Mouse (Mus musculus): ENCODE results near the gene Poc1a. TPM values are rescaled to one million over a fixed set of nuclear protein-coding genes. Genes with fewer than 3 reads are reported as not detected.

Poc1a gene
- polyA plus RNA-seq, 1 experiment from 2014 or later, result 29.7 TPM

GRCm38 (mm10) chr9:106356323-106356844 is 75.5 kb downstream of the Poc1a start:
- Histone ChIP-seq H3K27me3 (ENCODE audit: control insufficient read depth, insufficient read depth, low read length) (no peaks in the 10 kb centered on the region), H3K4me2 (ENCODE audit: low read depth, low read length) (peak overlapping the region; percentile 13; the same call in 1 of the 2 replicates), H3K4me1 (ENCODE audit: control insufficient read depth, insufficient read depth, low read length) (peaks cover 30% of the 10 kb centered on the region), H3K36me3 (replicated peaks; ENCODE audit: control insufficient read depth, insufficient read depth, low read depth, low read length) (no peaks in the 10 kb centered on the region), H3K9me3 (replicated peaks; ENCODE audit: control insufficient read depth, low read length) (no peaks in the 10 kb centered on the region), H3K4me3 (ENCODE audit: low read depth, low read length) (no peak overlapping the region), H3K9ac (replicated peaks; ENCODE audit: low read length) (no peak overlapping the region; the same call in 1 of the 2 replicates), H3K27ac (replicated peaks; ENCODE audit: low read depth, low read length) (peak overlapping the region; percentile 99)
- ATAC-seq (replicated peaks; ENCODE audit: insufficient number of reproducible peaks, low FRiP score, low TSS enrichment, low read depth), result peak; percentile 91
- 42% methylated on average over 8 of the region's 10 CpGs for WGBS
- peak; percentile 96 for DNase-seq (ENCODE audit: low spot score)

DNA sequence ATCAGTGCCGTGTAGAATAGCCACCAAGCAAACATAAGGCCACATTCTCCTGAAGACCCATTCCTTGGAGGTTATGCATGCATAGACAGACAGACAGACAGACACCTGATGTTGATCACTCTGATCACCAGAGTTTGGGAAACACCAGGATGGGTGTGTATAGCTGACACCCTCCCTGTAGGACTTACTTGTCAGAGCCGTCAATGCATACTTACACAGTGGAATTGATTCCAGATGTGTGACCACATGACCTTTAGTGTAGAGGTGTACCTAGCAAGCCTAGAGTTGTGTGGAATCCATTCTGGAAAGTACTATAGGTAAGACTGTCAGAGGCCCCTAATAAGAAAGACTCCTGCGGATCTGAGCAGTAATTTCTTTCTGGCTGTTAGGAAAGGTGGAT is 76.3 kb downstream of the Poc1a start:
- Histone ChIP-seq H3K36me3 (replicated peaks; ENCODE audit: control insufficient read depth, insufficient read depth, low read depth, low read length) (no peaks in the 10 kb centered on the region), H3K9ac (replicated peaks; ENCODE audit: low read length) (no peak overlapping the region), H3K4me3 (ENCODE audit: low read depth, low read length) (no peak overlapping the region), H3K27ac (replicated peaks; ENCODE audit: low read depth, low read length) (peak overlapping the region; percentile 99), H3K4me1 (ENCODE audit: control insufficient read depth, insufficient read depth, low read length) (peaks cover 30% of the 10 kb centered on the region), H3K27me3 (ENCODE audit: control insufficient read depth, insufficient read depth, low read length) (no peaks in the 10 kb centered on the region), H3K9me3 (replicated peaks; ENCODE audit: control insufficient read depth, low read length) (no peaks in the 10 kb centered on the region), H3K4me2 (ENCODE audit: low read depth, low read length) (no peak overlapping the region)
- DNase-seq (ENCODE audit: low spot score) (peak; percentile 82), ATAC-seq (replicated peaks; ENCODE audit: insufficient number of reproducible peaks, low FRiP score, low TSS enrichment, low read depth) (no peak)
- 35% methylated on average over 3 of the region's 3 CpGs for WGBS

GRCm38 (mm10) chr9:106359297-106359696 is 78.4 kb downstream of the Poc1a start:
- DNase-seq (ENCODE audit: low spot score) (no peak), ATAC-seq (replicated peaks; ENCODE audit: insufficient number of reproducible peaks, low FRiP score, low TSS enrichment, low read depth) (no peak)
- H3K36me3 ChIP-seq (replicated peaks; ENCODE audit: control insufficient read depth, insufficient read depth, low read depth, low read length), result no peaks in the 10 kb centered on the region
- H3K27ac ChIP-seq (replicated peaks; ENCODE audit: low read depth, low read length), result no peak overlapping the region
- WGBS, result 55% methylated on average over 6 of the region's 6 CpGs
- no peak overlapping the region for H3K4me2 ChIP-seq (ENCODE audit: low read depth, low read length)
- peaks cover 30% of the 10 kb centered on the region for H3K4me1 ChIP-seq (ENCODE audit: control insufficient read depth, insufficient read depth, low read length)
- no peak overlapping the region for H3K4me3 ChIP-seq (ENCODE audit: low read depth, low read length)
- H3K9ac ChIP-seq (replicated peaks; ENCODE audit: low read length), result no peak overlapping the region
- no peaks in the 10 kb centered on the region for H3K27me3 ChIP-seq (ENCODE audit: control insufficient read depth, insufficient read depth, low read length)
- H3K9me3 ChIP-seq (replicated peaks; ENCODE audit: control insufficient read depth, low read length), result no peaks in the 10 kb centered on the region

DNA sequence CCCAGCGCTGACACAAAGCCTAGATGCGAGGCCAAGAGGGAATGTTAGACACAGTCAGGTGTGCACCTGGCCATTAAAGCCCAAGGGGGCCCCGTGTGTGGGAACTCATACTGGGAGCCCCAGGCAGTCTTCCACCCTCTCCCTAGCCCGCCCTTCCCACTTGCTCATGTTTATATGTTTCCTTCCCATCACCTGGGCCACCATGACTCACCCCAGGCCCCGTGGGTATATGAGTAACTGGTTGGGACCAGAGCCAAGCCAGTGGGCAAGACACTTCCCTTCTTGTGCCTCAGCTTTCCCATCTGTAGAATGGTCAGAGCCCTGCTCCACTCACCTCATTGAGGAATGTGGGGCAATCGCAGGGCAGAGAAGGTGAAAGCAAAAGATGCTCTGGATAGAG is 80.3 kb downstream of the Poc1a start:
- Histone ChIP-seq H3K9me3 (replicated peaks; ENCODE audit: control insufficient read depth, low read length) (no peaks in the 10 kb centered on the region), H3K9ac (replicated peaks; ENCODE audit: low read length) (no peak overlapping the region), H3K36me3 (replicated peaks; ENCODE audit: control insufficient read depth, insufficient read depth, low read depth, low read length) (no peaks in the 10 kb centered on the region), H3K4me2 (ENCODE audit: low read depth, low read length) (no peak overlapping the region), H3K4me3 (ENCODE audit: low read depth, low read length) (no peak overlapping the region), H3K4me1 (ENCODE audit: control insufficient read depth, insufficient read depth, low read length) (peaks cover 13% of the 10 kb centered on the region), H3K27me3 (ENCODE audit: control insufficient read depth, insufficient read depth, low read length) (no peaks in the 10 kb centered on the region), H3K27ac (replicated peaks; ENCODE audit: low read depth, low read length) (no peak overlapping the region)
- no peak for DNase-seq (ENCODE audit: low spot score)
- no peak for ATAC-seq (replicated peaks; ENCODE audit: insufficient number of reproducible peaks, low FRiP score, low TSS enrichment, low read depth)
- 81% methylated on average over 6 of the region's 6 CpGs for WGBS

DNA sequence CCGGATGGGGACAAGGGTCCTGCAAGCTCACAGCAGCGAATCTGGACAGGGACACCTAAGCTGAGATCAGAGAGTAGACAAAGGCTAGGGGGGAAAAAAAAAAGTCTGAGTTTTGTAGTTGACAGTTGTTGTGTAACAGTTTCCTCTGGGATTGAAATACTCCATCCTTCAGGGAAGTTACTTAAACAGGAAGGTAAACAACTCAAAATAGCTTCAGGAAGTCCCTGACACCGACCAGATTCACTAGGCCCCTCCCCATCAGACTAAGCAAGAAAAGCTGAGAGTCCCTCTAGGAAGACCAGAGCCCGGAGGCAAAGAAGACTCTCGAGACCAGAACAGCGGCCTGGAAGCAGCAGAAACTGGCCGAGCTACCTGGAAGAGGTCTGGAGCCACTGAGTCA is 84.5 kb downstream of the Poc1a start:
- Histone ChIP-seq H3K9ac (replicated peaks; ENCODE audit: low read length) (no peak overlapping the region), H3K4me2 (ENCODE audit: low read depth, low read length) (no peak overlapping the region), H3K36me3 (replicated peaks; ENCODE audit: control insufficient read depth, insufficient read depth, low read depth, low read length) (no peaks in the 10 kb centered on the region), H3K4me1 (ENCODE audit: control insufficient read depth, insufficient read depth, low read length) (no peaks in the 10 kb centered on the region; the same call in none of the 2 replicates), H3K27me3 (ENCODE audit: control insufficient read depth, insufficient read depth, low read length) (no peaks in the 10 kb centered on the region), H3K27ac (replicated peaks; ENCODE audit: low read depth, low read length) (0 out of 2 replicates have a peak overlapping the region, but pooled peaks have one; percentile 2), H3K9me3 (replicated peaks; ENCODE audit: control insufficient read depth, low read length) (no peaks in the 10 kb centered on the region), H3K4me3 (ENCODE audit: low read depth, low read length) (no peak overlapping the region)
- ATAC-seq (replicated peaks; ENCODE audit: insufficient number of reproducible peaks, low FRiP score, low TSS enrichment, low read depth), result no peak
- no peak for DNase-seq (ENCODE audit: low spot score)
- WGBS, result 61% methylated on average over 7 of the region's 7 CpGs

DNA sequence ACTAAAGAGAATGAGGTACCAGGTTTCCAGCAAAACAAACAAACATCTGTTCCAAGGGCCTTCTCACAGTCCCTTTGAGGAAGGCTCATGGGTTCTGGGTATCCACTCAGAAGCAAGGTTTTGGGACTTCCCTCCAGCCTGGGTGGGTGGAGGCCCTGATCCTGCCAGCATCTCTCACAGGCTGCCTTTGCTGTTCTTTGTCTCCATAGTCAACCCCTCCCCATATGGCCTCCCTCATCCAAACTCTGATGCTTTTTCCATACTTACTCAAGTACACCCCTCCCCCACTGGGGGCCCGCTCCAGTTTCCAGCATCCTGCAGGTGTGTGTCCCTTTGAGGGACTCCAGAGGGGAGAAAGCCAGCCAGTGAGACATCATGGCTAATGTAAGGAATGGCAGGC is 85.3 kb downstream of the Poc1a start:
- peaks cover 4% of the 10 kb centered on the region for H3K4me1 ChIP-seq (ENCODE audit: control insufficient read depth, insufficient read depth, low read length)
- H3K27ac ChIP-seq (replicated peaks; ENCODE audit: low read depth, low read length), result no peak overlapping the region
- H3K4me3 ChIP-seq (ENCODE audit: low read depth, low read length), result no peak overlapping the region
- no peak overlapping the region; the same call in 1 of the 2 replicates for H3K9ac ChIP-seq (replicated peaks; ENCODE audit: low read length)
- 33% methylated on average over 1 of the region's 1 CpGs for WGBS
- H3K27me3 ChIP-seq (ENCODE audit: control insufficient read depth, insufficient read depth, low read length), result no peaks in the 10 kb centered on the region
- no peaks in the 10 kb centered on the region for H3K36me3 ChIP-seq (replicated peaks; ENCODE audit: control insufficient read depth, insufficient read depth, low read depth, low read length)
- DNase-seq (ENCODE audit: low spot score) (no peak), ATAC-seq (replicated peaks; ENCODE audit: insufficient number of reproducible peaks, low FRiP score, low TSS enrichment, low read depth) (no peak)
- H3K4me2 ChIP-seq (ENCODE audit: low read depth, low read length), result no peak overlapping the region
- H3K9me3 ChIP-seq (replicated peaks; ENCODE audit: control insufficient read depth, low read length), result no peaks in the 10 kb centered on the region

DNA sequence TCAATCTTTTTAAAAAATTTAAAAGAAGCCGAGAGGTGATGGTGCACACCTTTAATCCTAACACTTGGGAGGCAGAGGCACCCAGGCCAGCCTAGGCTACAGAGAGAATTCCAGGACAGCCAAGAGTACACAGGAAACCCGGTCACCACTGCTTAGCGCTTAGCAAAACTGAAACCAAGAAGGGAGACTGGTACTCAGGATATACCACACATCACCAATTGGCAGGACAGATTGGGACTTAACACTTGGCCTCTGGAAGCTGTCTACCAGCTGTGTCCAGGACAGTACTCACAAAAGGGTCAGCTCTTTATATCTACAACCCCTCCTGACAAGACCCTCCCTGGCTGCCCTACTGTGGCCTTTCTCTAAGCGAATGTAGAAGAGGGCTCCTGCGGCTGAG is 86.1 kb downstream of the Poc1a start:
- H3K4me2 ChIP-seq (ENCODE audit: low read depth, low read length), result peak overlapping the region; percentile 65
- H3K4me1 ChIP-seq (ENCODE audit: control insufficient read depth, insufficient read depth, low read length), result peaks cover 8% of the 10 kb centered on the region
- DNase-seq (ENCODE audit: low spot score) (no peak), ATAC-seq (replicated peaks; ENCODE audit: insufficient number of reproducible peaks, low FRiP score, low TSS enrichment, low read depth) (peak; percentile 1; the same call in 1 of the 2 replicates)
- H3K4me3 ChIP-seq (ENCODE audit: low read depth, low read length), result peak overlapping the region; percentile 98
- H3K27me3 ChIP-seq (ENCODE audit: control insufficient read depth, insufficient read depth, low read length), result no peaks in the 10 kb centered on the region
- H3K27ac ChIP-seq (replicated peaks; ENCODE audit: low read depth, low read length), result peak overlapping the region; percentile 58; the same call in 1 of the 2 replicates
- H3K36me3 ChIP-seq (replicated peaks; ENCODE audit: control insufficient read depth, insufficient read depth, low read depth, low read length), result no peaks in the 10 kb centered on the region
- peak overlapping the region; percentile 71 for H3K9ac ChIP-seq (replicated peaks; ENCODE audit: low read length)
- WGBS, result 16% methylated on average over 5 of the region's 5 CpGs
- H3K9me3 ChIP-seq (replicated peaks; ENCODE audit: control insufficient read depth, low read length), result no peaks in the 10 kb centered on the region

DNA sequence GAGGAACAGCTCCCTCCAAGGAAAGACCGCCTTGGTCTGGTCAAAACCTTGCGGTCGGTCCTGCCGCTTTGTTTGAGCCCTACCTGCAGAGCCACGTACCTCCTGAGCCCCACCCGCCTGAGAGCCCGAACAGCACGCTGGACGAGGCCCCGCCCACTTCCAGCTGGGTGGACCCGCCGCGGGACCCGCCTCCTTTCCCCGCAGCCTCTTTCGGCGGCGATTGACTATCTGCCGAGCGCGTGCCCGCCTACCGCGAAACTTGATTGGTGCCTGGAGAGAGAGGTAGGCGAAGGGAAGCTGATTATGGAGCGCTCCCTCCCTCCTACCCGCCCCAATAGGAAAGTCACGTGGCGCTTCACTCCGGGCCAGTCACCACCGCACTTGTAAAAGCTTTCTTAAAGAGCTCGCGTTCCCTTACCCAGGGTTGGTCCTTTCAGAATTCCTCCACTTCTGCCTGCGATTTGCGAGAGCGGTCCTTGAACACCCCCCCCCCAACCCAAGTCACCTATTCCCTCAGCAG is 86.8 kb downstream of the Poc1a start:
- Histone ChIP-seq H3K4me1 (ENCODE audit: control insufficient read depth, insufficient read depth, low read length) (peaks cover 8% of the 10 kb centered on the region), H3K4me2 (ENCODE audit: low read depth, low read length) (peak overlapping the region; percentile 90), H3K27ac (replicated peaks; ENCODE audit: low read depth, low read length) (peak overlapping the region; percentile 98), H3K9me3 (replicated peaks; ENCODE audit: control insufficient read depth, low read length) (no peaks in the 10 kb centered on the region), H3K36me3 (replicated peaks; ENCODE audit: control insufficient read depth, insufficient read depth, low read depth, low read length) (no peaks in the 10 kb centered on the region), H3K4me3 (ENCODE audit: low read depth, low read length) (peak overlapping the region; percentile 98), H3K27me3 (ENCODE audit: control insufficient read depth, insufficient read depth, low read length) (no peaks in the 10 kb centered on the region), H3K9ac (replicated peaks; ENCODE audit: low read length) (peak overlapping the region; percentile 98)
- under 1% methylated on average over 36 of the region's 36 CpGs for WGBS
- DNase-seq (ENCODE audit: low spot score) (peak; percentile 98), ATAC-seq (replicated peaks; ENCODE audit: insufficient number of reproducible peaks, low FRiP score, low TSS enrichment, low read depth) (peak; percentile 88)
